Mouse (Mus musculus) heart, adult 2 months (tissue): Measurements from ENCODE around the gene Mpp4. TPM values are rescaled to one million over a fixed set of nuclear protein-coding genes. Genes with fewer than 3 reads are reported as not detected.

Experiments used
- DNase-seq, 2 experiments: peaks; one replicate each; pipeline ENCODE4 v3.0.0; 2021
- H3K27ac ChIP-seq: fragments of 200-600 bp; 2 replicates; pipeline ENCODE4 v1.8.1; 2022
- H3K27me3 ChIP-seq: fragments of 200-500 bp; 2 replicates; pipeline ENCODE4 v1.6.1; 2012; ENCODE audit warnings: mild to moderate bottlenecking, low read length, inconsistent platforms, mixed read lengths; ENCODE audit not compliant: control insufficient read depth, insufficient read depth
- H3K36me3 ChIP-seq: fragments of 200-500 bp; 2 replicates; pipeline ENCODE4 v1.6.1; 2012; ENCODE audit warnings: low read length, inconsistent platforms; ENCODE audit not compliant: control insufficient read depth, insufficient read depth
- H3K4me1 ChIP-seq: fragments of 200-500 bp; 2 replicates; pipeline ENCODE4 v1.6.1; 2011; ENCODE audit warnings: low read length; ENCODE audit not compliant: control insufficient read depth, insufficient read depth
- H3K4me3 ChIP-seq: fragments of 200-600 bp; 2 replicates; pipeline ENCODE4 v1.8.1; 2022
- H3K79me2 ChIP-seq: fragments of 200-500 bp; replicated peaks from 2 replicates; pipeline ENCODE4 v1.6.1; 2012; ENCODE audit warnings: mild to moderate bottlenecking, inconsistent platforms, low read length, moderate library complexity, mixed read lengths; ENCODE audit not compliant: control insufficient read depth, insufficient read depth
- H3K9ac ChIP-seq: fragments of 200-500 bp; 2 replicates; pipeline ENCODE4 v1.6.1; 2012; ENCODE audit warnings: low read depth, mild to moderate bottlenecking, control low read depth, inconsistent platforms, low read length, mixed read lengths
- CTCF ChIP-seq: fragments of 200-600 bp; IDR thresholded peaks from 2 replicates; pipeline ENCODE4 v1.8.1; 2022; ENCODE audit warnings: antibody characterized with exemption, mild to moderate bottlenecking, moderate library complexity
- EP300 ChIP-seq: fragments of 200-500 bp; IDR thresholded peaks from 2 replicates; pipeline ENCODE4 v1.6.1; 2011; ENCODE audit warnings: low read depth, low read length, control low read depth; ENCODE audit not compliant: insufficient read depth
- POLR2A ChIP-seq: fragments of 200-500 bp; IDR thresholded peaks from 2 replicates; pipeline ENCODE4 v1.6.1; 2011; ENCODE audit warnings: mild to moderate bottlenecking, low read depth, low read length, control low read depth; ENCODE audit not compliant: insufficient read depth
- WGBS: fragments of 180-500 bp; shearing (Covaris S2); methylation state at CpG from one replicate; pipeline ENCODE4 v1.1.7; 2018; 5-methylcytosine and 5-hydroxymethylcytosine counted together
- intact Hi-C: fragments of 180-260 bp; cut with DNase I; formaldehyde crosslinking; loops from one replicate; pipeline ENCODE4 v1.15.1; 2025
- polyA plus RNA-seq: library from polyadenylated mRNA; depleted of rRNA; stranded (reverse); fragments of >200 nt; gene quantifications from 2 replicates; pipeline ENCODE4 v1.2.3, GENCODE M21; 2012
- total RNA-seq, 2 experiments: library from RNA; stranded (reverse); gene quantifications; 2 replicates each; pipeline ENCODE4 v1.2.3; 2021

The Mpp4 gene
- total and polyA plus RNA-seq, 3 experiments: 0.45 TPM; not detected in 2

DNA sequence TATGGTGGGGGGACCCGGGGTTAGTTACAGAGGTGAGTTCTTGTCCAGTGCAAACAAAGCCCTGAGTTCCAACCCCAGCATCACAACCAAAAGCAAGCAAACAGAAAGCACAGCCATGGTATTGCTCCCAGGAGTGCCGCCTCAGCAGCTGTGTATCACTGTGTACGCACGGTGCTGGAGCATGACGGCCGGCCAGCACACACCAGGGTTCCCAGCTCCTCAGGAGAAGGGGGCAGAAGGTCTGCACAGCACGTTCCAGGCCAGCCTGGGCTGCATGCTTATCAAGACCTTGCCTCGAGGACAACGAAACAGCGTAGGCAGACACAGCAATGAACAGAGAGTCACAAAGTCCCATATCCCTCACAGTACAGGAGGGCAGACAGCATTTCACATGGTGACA lies 39.2 kb upstream of the Mpp4 start:
- Histone ChIP-seq H3K4me1 (no peaks in the 10 kb centered on the region), H3K27ac (no peak overlapping the region), H3K9ac (no peak overlapping the region), H3K79me2 (no peaks in the 10 kb centered on the region), H3K4me3 (no peak overlapping the region), H3K27me3 (no peaks in the 10 kb centered on the region), H3K36me3 (no peaks in the 10 kb centered on the region)
- no peak for DNase-seq
- WGBS: 95% methylated on average over 10 of the region's 10 CpGs
- intact Hi-C loops: no loop called here
- TF ChIP-seq CTCF (no peak), POLR2A (no peak), EP300 (no peak)

DNA sequence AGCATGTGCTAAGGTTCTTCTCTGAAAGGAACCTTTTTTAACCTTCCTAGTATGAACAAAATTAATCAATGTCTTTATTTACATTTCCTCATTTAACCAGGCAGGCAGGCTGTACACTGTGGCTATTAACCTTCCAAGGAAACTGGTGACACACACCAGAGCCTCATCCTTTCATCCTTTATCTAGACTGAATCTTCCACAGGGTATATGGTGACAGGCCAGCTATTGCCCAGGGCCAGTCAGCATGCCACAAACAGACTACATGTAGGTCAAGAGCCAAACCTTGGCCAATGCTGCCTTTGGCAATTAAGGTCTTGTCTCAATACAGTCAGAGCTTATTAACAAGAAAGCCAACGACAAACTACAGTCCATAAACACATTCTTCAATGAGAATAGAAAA lies 38.4 kb upstream of the Mpp4 start:
- H3K36me3 ChIP-seq: no peaks in the 10 kb centered on the region
- H3K9ac ChIP-seq: no peak overlapping the region
- no peak for DNase-seq
- no peak overlapping the region for H3K4me3 ChIP-seq
- TF ChIP-seq CTCF: no peak
- TF ChIP-seq EP300: no peak
- TF ChIP-seq POLR2A: no peak
- no peaks in the 10 kb centered on the region for H3K27me3 ChIP-seq
- H3K79me2 ChIP-seq: no peaks in the 10 kb centered on the region
- intact Hi-C loops: no loop called here
- WGBS: 74% methylated on average over 1 of the region's 1 CpGs
- H3K27ac ChIP-seq: no peak overlapping the region
- no peaks in the 10 kb centered on the region for H3K4me1 ChIP-seq

GRCm38 (mm10) chr1:59200960-59201359 lies 37.8 kb upstream of the Mpp4 start:
- DNase-seq: no peak
- Histone ChIP-seq H3K27ac (no peak overlapping the region), H3K27me3 (no peaks in the 10 kb centered on the region), H3K36me3 (no peaks in the 10 kb centered on the region), H3K4me3 (no peak overlapping the region), H3K79me2 (no peaks in the 10 kb centered on the region), H3K4me1 (no peaks in the 10 kb centered on the region), H3K9ac (no peak overlapping the region)
- TF ChIP-seq CTCF (no peak), EP300 (no peak), POLR2A (no peak)
- intact Hi-C loops: no loop called here
- 84% methylated on average over 5 of the region's 5 CpGs for whole genome bisulfite sequencing

- H3K27me3 ChIP-seq: no peaks in the 10 kb centered on the region
- TF ChIP-seq POLR2A (no peak), CTCF (no peak), EP300 (no peak)
- H3K27ac ChIP-seq: no peak overlapping the region
- WGBS: 31% methylated on average over 6 of the region's 6 CpGs
- no peaks in the 10 kb centered on the region for H3K79me2 ChIP-seq
- no peaks in the 10 kb centered on the region for H3K4me1 ChIP-seq
- H3K36me3 ChIP-seq: no peaks in the 10 kb centered on the region; the same call in none of the 2 replicates
- DNase-seq: no peak
- no peak overlapping the region for H3K4me3 ChIP-seq
- intact Hi-C loops: no loop called here
- no peak overlapping the region for H3K9ac ChIP-seq
Observed at GRCm38 (mm10) chr1:59194979-59195378, 31.8 kb upstream of the Mpp4 start.

GRCm38 (mm10) chr1:59187786-59188185 lies 24.6 kb upstream of the Mpp4 start:
- H3K9ac ChIP-seq: no peak overlapping the region
- H3K4me1 ChIP-seq: no peaks in the 10 kb centered on the region
- H3K36me3 ChIP-seq: no peaks in the 10 kb centered on the region
- no peaks in the 10 kb centered on the region for H3K27me3 ChIP-seq
- WGBS: 91% methylated on average over 5 of the region's 5 CpGs
- no peak overlapping the region for H3K4me3 ChIP-seq
- H3K79me2 ChIP-seq: no peaks in the 10 kb centered on the region
- intact Hi-C loops: no loop called here
- no peak for TF ChIP-seq POLR2A
- H3K27ac ChIP-seq: no peak overlapping the region
- no peak for DNase-seq

DNA sequence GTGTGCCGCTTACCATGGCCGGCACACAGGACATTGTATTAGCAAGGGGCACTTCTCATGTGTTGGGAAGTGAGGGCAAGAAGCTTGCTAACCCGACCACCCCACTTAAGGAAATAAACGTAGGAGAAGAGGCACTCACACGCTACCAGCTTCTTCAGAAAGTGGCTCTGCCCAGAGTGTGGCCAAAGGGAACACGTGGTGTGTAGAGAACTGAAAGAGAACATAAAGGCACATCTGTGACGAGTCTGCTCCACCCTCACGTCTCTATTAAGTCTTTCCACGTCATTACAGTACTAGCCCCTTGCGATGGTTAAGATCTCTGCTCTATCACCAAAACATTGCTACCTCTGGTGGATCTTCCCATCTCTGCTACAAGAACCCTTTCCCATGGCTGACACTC lies 23.1 kb upstream of the Mpp4 start:
- H3K9ac ChIP-seq: no peak overlapping the region
- H3K79me2 ChIP-seq: no peaks in the 10 kb centered on the region
- intact Hi-C loops: no loop called here
- WGBS: 92% methylated on average over 10 of the region's 10 CpGs
- H3K4me3 ChIP-seq: no peak overlapping the region
- DNase-seq: no peak
- no peaks in the 10 kb centered on the region for H3K4me1 ChIP-seq
- H3K27ac ChIP-seq: no peak overlapping the region
- no peaks in the 10 kb centered on the region for H3K27me3 ChIP-seq
- H3K36me3 ChIP-seq: no peaks in the 10 kb centered on the region
- TF ChIP-seq EP300: no peak
- TF ChIP-seq CTCF: no peak
- no peak for TF ChIP-seq POLR2A

- no peak overlapping the region for H3K27ac ChIP-seq
- no peak for DNase-seq
- 88% methylated on average over 9 of the region's 9 CpGs for WGBS
- TF ChIP-seq EP300 (no peak), POLR2A (no peak), CTCF (no peak)
- no peak overlapping the region for H3K9ac ChIP-seq
- intact Hi-C loops: no loop called here
- no peaks in the 10 kb centered on the region for H3K79me2 ChIP-seq
- no peaks in the 10 kb centered on the region for H3K27me3 ChIP-seq
- no peaks in the 10 kb centered on the region for H3K36me3 ChIP-seq
- no peaks in the 10 kb centered on the region for H3K4me1 ChIP-seq
- H3K4me3 ChIP-seq: no peak overlapping the region
Observed at GRCm38 (mm10) chr1:59185410-59185809, 22.2 kb upstream of the Mpp4 start.
